Mouse (Mus musculus) G1E (cell line): ENCODE data around the gene Ncam2.

Experiments
- CTCF ChIP-seq: IDR thresholded peaks from 2 replicates; pipeline ENCODE4 v1.5.1; 2012; ENCODE audit warnings: low read depth, low read length, inconsistent platforms, mixed read lengths
- GATA1 ChIP-seq: IDR thresholded peaks from 2 replicates; pipeline ENCODE4 v1.6.1; 2012; ENCODE audit warnings: borderline replicate concordance, low read length, inconsistent platforms, mixed read lengths
- POLR2AphosphoS5 ChIP-seq: IDR thresholded peaks from 2 replicates; pipeline ENCODE4 v1.6.1; 2012; ENCODE audit warnings: low read depth, low read length, inconsistent platforms; ENCODE audit not compliant: insufficient replicate concordance
- TAL1 ChIP-seq: conservative IDR thresholded peaks from 2 replicates; pipeline ENCODE4 v1.6.1; 2012; ENCODE audit warnings: low read depth, low read length, inconsistent platforms, mixed read lengths

DNA sequence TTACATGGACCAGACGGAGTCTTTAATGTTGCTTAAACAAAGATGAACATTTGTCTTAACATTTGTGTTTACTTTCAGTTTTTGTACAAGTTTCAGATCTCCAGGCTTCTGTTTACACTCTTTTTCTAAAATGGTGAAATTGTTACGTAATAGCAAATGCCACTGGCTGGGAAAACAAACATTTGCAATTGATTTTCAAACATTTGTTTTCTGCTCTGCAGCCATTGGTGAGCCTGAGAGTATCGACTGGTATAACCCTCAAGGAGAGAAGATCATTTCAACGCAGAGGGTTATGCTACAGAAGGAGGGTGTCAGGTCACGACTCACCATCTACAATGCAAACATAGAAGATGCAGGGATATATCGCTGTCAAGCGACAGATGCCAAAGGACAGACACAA is 234.1 kb downstream of the Ncam2 start:
- TF ChIP-seq CTCF: no peak
- no peak for TF ChIP-seq GATA1
- TF ChIP-seq TAL1: no peak
- no peak for TF ChIP-seq POLR2AphosphoS5
